Comparison of ENCODE assay signal across 19 mouse cellular contexts in genomic region chr7:136588491-136588890, GRCm38 (mm10).
DNase-seq lines count a peak whose midpoint lies in the region; ATAC-seq lines count a peak whose summit lies in the region.
"Had no signal": no experiment of that assay in that cellular context is flagged by ENCODE, and none has a peak within 500 bp of the region (broad histone marks: within the 10 kb centered on the region; RNA-seq: fewer than 3 reads in every experiment).

No protein-coding gene starts in this region.

- no peak for ATAC-seq in neural tube, embryonic 11.5 days (ENCODE audit: insufficient read depth, low FRiP score, low TSS enrichment)
- no peak for ATAC-seq in neural tube, embryonic 15.5 days (ENCODE audit: low FRiP score)
- peak; percentile 56; the same call in 1 of the 2 replicates for ATAC-seq in hindbrain, embryonic 15.5 days (ENCODE audit: low FRiP score, low read depth)
- ATAC-seq: forebrain, embryonic 14.5 days; intestine, embryonic 16.5 days had no signal

- H3K4me2 ChIP-seq in neural tube, embryonic 11.5 days (ENCODE audit: low read depth) = no peak overlapping the region
- H3K4me2 ChIP-seq in neural tube, embryonic 15.5 days = no peak overlapping the region
- no peak overlapping the region for H3K4me2 ChIP-seq in hindbrain, embryonic 15.5 days
- H3K4me2 ChIP-seq: embryonic facial prominence, embryonic 15.5 days; heart, embryonic 13.5 days had no signal

- WGBS in heart, embryonic 10.5 days = 84% methylated on average over 6 of the region's 6 CpGs
- WGBS in neural tube, embryonic 11.5 days = 46% methylated on average over 6 of the region's 6 CpGs
- WGBS in neural tube, embryonic 15.5 days = 51% methylated on average over 6 of the region's 6 CpGs
- 55% methylated on average over 6 of the region's 6 CpGs for WGBS in hindbrain, embryonic 15.5 days

- no peaks in the 10 kb centered on the region for H3K9me3 ChIP-seq in heart, embryonic 10.5 days
- H3K9me3 ChIP-seq in neural tube, embryonic 11.5 days (ENCODE audit: control insufficient read depth, low read length) = no peaks in the 10 kb centered on the region
- no peaks in the 10 kb centered on the region for H3K9me3 ChIP-seq in neural tube, embryonic 15.5 days (replicated peaks)
- no peaks in the 10 kb centered on the region for H3K9me3 ChIP-seq in hindbrain, embryonic 15.5 days
- H3K9me3 ChIP-seq: embryonic facial prominence, embryonic 15.5 days; forebrain, embryonic 10.5 days; heart, embryonic 13.5 days had no signal

- no peaks in the 10 kb centered on the region for H3K4me1 ChIP-seq in heart, embryonic 10.5 days
- H3K4me1 ChIP-seq in neural tube, embryonic 11.5 days (ENCODE audit: control insufficient read depth, insufficient read depth, low read length) = peaks cover 8% of the 10 kb centered on the region
- peaks cover 27% of the 10 kb centered on the region for H3K4me1 ChIP-seq in neural tube, embryonic 15.5 days
- peaks cover 22% of the 10 kb centered on the region for H3K4me1 ChIP-seq in hindbrain, embryonic 15.5 days (replicated peaks)
- H3K4me1 ChIP-seq: embryonic facial prominence, embryonic 15.5 days; forebrain, embryonic 10.5 days; heart, embryonic 13.5 days had no signal

- DNase-seq in heart, adult 11 months = peak; percentile 79
- DNase-seq in heart, embryonic 10.5 days (ENCODE audit: low spot score) = no peak
- peak; percentile 39 for DNase-seq in neural tube, embryonic 11.5 days (ENCODE audit: low spot score)
- DNase-seq in cerebellum, postnatal 36 days = no peak
- no peak for DNase-seq in retina, postnatal 1 day
- DNase-seq: adrenal gland, postnatal 10 days; cerebellum, adult 11 months; cerebellum, adult 8-10 months; cerebellum, postnatal 25 days; gastrocnemius, postnatal 14 days; heart, postnatal 36 days had no signal

- no peaks in the 10 kb centered on the region for H3K36me3 ChIP-seq in heart, embryonic 10.5 days
- H3K36me3 ChIP-seq in neural tube, embryonic 11.5 days (ENCODE audit: control insufficient read depth, insufficient read depth, low read length) = no peaks in the 10 kb centered on the region
- H3K36me3 ChIP-seq in neural tube, embryonic 15.5 days = no peaks in the 10 kb centered on the region
- H3K36me3 ChIP-seq in hindbrain, embryonic 15.5 days = no peaks in the 10 kb centered on the region
- H3K36me3 ChIP-seq: embryonic facial prominence, embryonic 15.5 days; forebrain, embryonic 10.5 days; heart, embryonic 13.5 days had no signal

- no peak overlapping the region for H3K4me3 ChIP-seq in heart, embryonic 10.5 days
- H3K4me3 ChIP-seq in neural tube, embryonic 11.5 days (ENCODE audit: low read depth, low read length) = no peak overlapping the region
- no peak overlapping the region for H3K4me3 ChIP-seq in neural tube, embryonic 15.5 days (replicated peaks)
- H3K4me3 ChIP-seq in hindbrain, embryonic 15.5 days = no peak overlapping the region
- H3K4me3 ChIP-seq: embryonic facial prominence, embryonic 15.5 days; erythroblast, embryonic 14.5 days; forebrain, embryonic 10.5 days; heart, embryonic 13.5 days had no signal

- H3K9ac ChIP-seq in neural tube, embryonic 11.5 days (ENCODE audit: low read length) = no peak overlapping the region
- no peak overlapping the region for H3K9ac ChIP-seq in neural tube, embryonic 15.5 days (replicated peaks)
- H3K9ac ChIP-seq in hindbrain, embryonic 15.5 days = no peak overlapping the region
- H3K9ac ChIP-seq: embryonic facial prominence, embryonic 15.5 days; heart, embryonic 13.5 days had no signal

- no peak overlapping the region for H3K27ac ChIP-seq in heart, embryonic 10.5 days
- H3K27ac ChIP-seq in neural tube, embryonic 11.5 days (ENCODE audit: low read depth, low read length) = no peak overlapping the region
- no peak overlapping the region for H3K27ac ChIP-seq in neural tube, embryonic 15.5 days (replicated peaks)
- H3K27ac ChIP-seq in hindbrain, embryonic 15.5 days (replicated peaks) = no peak overlapping the region
- H3K27ac ChIP-seq: embryonic facial prominence, embryonic 15.5 days; forebrain, embryonic 10.5 days; heart, embryonic 13.5 days had no signal

- peaks cover 28% of the 10 kb centered on the region for H3K27me3 ChIP-seq in heart, embryonic 10.5 days (ENCODE audit: insufficient read depth, poor library complexity, severe bottlenecking)
- no peaks in the 10 kb centered on the region for H3K27me3 ChIP-seq in neural tube, embryonic 11.5 days (ENCODE audit: control insufficient read depth, insufficient read depth, low read length)
- no peaks in the 10 kb centered on the region; the same call in 1 of the 2 replicates for H3K27me3 ChIP-seq in neural tube, embryonic 15.5 days (replicated peaks)
- 0 out of 2 replicates have a peak, but pooled peaks cover 5% of the 10 kb centered on the region for H3K27me3 ChIP-seq in hindbrain, embryonic 15.5 days

Comparison
In these comparisons a context has a peak if more than half of its experiments do, and no peak if none do; other contexts are left out.
1. DNase-seq: peak in heart, adult 11 months (single experiment) and neural tube, embryonic 11.5 days (single experiment); none in heart, embryonic 10.5 days (single experiment), cerebellum, postnatal 36 days (0 of 2) and retina, postnatal 1 day (single experiment).